Mouse (Mus musculus) midbrain, postnatal 0 days (tissue): Measurements from ENCODE around the gene Fastkd5. TPM values are rescaled to one million over a fixed set of nuclear protein-coding genes. Genes with fewer than 3 reads are reported as not detected.

Source experiments
- ATAC-seq: fragments of 200-750 bp; cut with Nextera tagmentation; 2 replicates; pipeline ENCODE4 v1.8.0; 2017; ENCODE audit warnings: moderate number of reproducible peaks, mild to moderate bottlenecking, moderate TSS enrichment, moderate library complexity; ENCODE audit not compliant: low FRiP score
- DNase-seq: peaks from one replicate; pipeline ENCODE4 v3.0.0-alpha.2; 2015; ENCODE audit warnings: low spot score
- H3K27ac ChIP-seq: fragments of 300-500 bp; sonication (generic); 2 replicates; pipeline ENCODE4 v1.5.1; 2014; ENCODE audit warnings: low read depth, mild to moderate bottlenecking, low read length, mixed read lengths
- H3K27me3 ChIP-seq: fragments of 300-500 bp; sonication (generic); 2 replicates; pipeline ENCODE4 v1.6.1; 2014; ENCODE audit warnings: low read length, control low read depth, mixed read lengths; ENCODE audit not compliant: insufficient read depth
- H3K36me3 ChIP-seq: fragments of 300-500 bp; sonication (generic); 2 replicates; pipeline ENCODE4 v1.6.1; 2014; ENCODE audit warnings: low read length, control low read depth, mixed read lengths; ENCODE audit not compliant: insufficient read depth
- H3K4me1 ChIP-seq: fragments of 300-500 bp; sonication (generic); 2 replicates; pipeline ENCODE4 v1.6.1; 2014; ENCODE audit warnings: mild to moderate bottlenecking, control low read depth, antibody characterized with exemption, low read length, mixed read lengths; ENCODE audit not compliant: insufficient read depth
- H3K4me2 ChIP-seq: fragments of 300-500 bp; sonication (generic); 2 replicates; pipeline ENCODE4 v1.6.1; 2014; ENCODE audit warnings: low read depth, mild to moderate bottlenecking, low read length, mixed read lengths; ENCODE audit not compliant: poor library complexity, severe bottlenecking
- H3K4me3 ChIP-seq: fragments of 300-500 bp; sonication (generic); 2 replicates; pipeline ENCODE4 v1.5.1; 2014; ENCODE audit warnings: low read depth, mild to moderate bottlenecking, low read length, moderate library complexity
- H3K9ac ChIP-seq: fragments of 300-500 bp; sonication (generic); replicated peaks from 2 replicates; pipeline ENCODE4 v1.6.1; 2014; ENCODE audit warnings: mild to moderate bottlenecking, low read length, moderate library complexity, mixed read lengths; ENCODE audit not compliant: poor library complexity, severe bottlenecking
- H3K9me3 ChIP-seq: fragments of 300-500 bp; sonication (generic); 2 replicates; pipeline ENCODE4 v1.6.1; 2016; ENCODE audit warnings: low read length, control low read depth
- CTCF ChIP-seq: IDR thresholded peaks from 2 replicates; pipeline ENCODE4 v1.5.1; 2016; ENCODE audit warnings: antibody characterized with exemption, mild to moderate bottlenecking
- WGBS: fragments of 180-500 bp; shearing (Covaris S2); extraction: QIAGEN DNeasy Blood & Tissue Kit; methylation state at CpG from one replicate; pipeline ENCODE4 v1.1.7; 2014; 5-methylcytosine and 5-hydroxymethylcytosine counted together
- polyA plus RNA-seq: library from polyadenylated mRNA; unstranded; fragments of >200 nt; fragmentation: Nextera tagmentation; extraction: Ambion mirVana; gene quantifications from 2 replicates; pipeline ENCODE4 v1.2.1, GENCODE M21; 2015
- total RNA-seq: library from RNA; depleted of rRNA; stranded (reverse); fragments of >200 nt; gene quantifications from 2 replicates; pipeline ENCODE4 v1.2.3, GENCODE M21; 2014

Gene Fastkd5
- total and polyA plus RNA-seq, 2 experiments from 2014 or later, result 5.9 to 7.9 TPM

GRCm38 (mm10) chr2:130588373-130588772 is 41.5 kb downstream of the Fastkd5 start:
- H3K4me1 ChIP-seq, result no peaks in the 10 kb centered on the region
- TF ChIP-seq CTCF, result no peak
- no peaks in the 10 kb centered on the region for H3K27me3 ChIP-seq
- H3K27ac ChIP-seq, result no peak overlapping the region
- peaks cover 19% of the 10 kb centered on the region for H3K36me3 ChIP-seq
- H3K4me3 ChIP-seq, result no peak overlapping the region
- no peak overlapping the region for H3K9ac ChIP-seq
- 84% methylated on average over 2 of the region's 2 CpGs for WGBS
- H3K4me2 ChIP-seq, result no peak overlapping the region
- DNase-seq (no peak), ATAC-seq (no peak)
- H3K9me3 ChIP-seq, result no peaks in the 10 kb centered on the region

- Histone ChIP-seq H3K4me3 (no peak overlapping the region), H3K36me3 (peaks cover 10% of the 10 kb centered on the region), H3K9me3 (no peaks in the 10 kb centered on the region), H3K27ac (no peak overlapping the region), H3K27me3 (peaks cover 18% of the 10 kb centered on the region), H3K4me1 (no peaks in the 10 kb centered on the region), H3K4me2 (no peak overlapping the region), H3K9ac (no peak overlapping the region)
- 89% methylated on average over 6 of the region's 6 CpGs for WGBS
- ATAC-seq, result no peak
- no peak for TF ChIP-seq CTCF
- DNase-seq, result no peak
These were observed 43.8 kb downstream of the Fastkd5 start for GRCm38 (mm10) chr2:130586016-130586415.

- 78% methylated on average over 10 of the region's 10 CpGs for WGBS
- Histone ChIP-seq H3K9ac (no peak overlapping the region), H3K9me3 (no peaks in the 10 kb centered on the region), H3K27me3 (peaks cover 37% of the 10 kb centered on the region), H3K4me1 (0 out of 2 replicates have a peak, but pooled peaks cover 11% of the 10 kb centered on the region), H3K4me3 (no peak overlapping the region), H3K36me3 (no peaks in the 10 kb centered on the region), H3K27ac (no peak overlapping the region), H3K4me2 (no peak overlapping the region)
- TF ChIP-seq CTCF, result no peak
- ATAC-seq, result no peak
- no peak for DNase-seq
These were observed 45.8 kb downstream of the Fastkd5 start for GRCm38 (mm10) chr2:130583902-130584560.

GRCm38 (mm10) chr2:130582552-130582951 is 47.3 kb downstream of the Fastkd5 start, which contains the start of gene Avp:
TSS of gene Avp (minus strand) at chr2:130582554.
- no peaks in the 10 kb centered on the region for H3K9me3 ChIP-seq
- no peak within 1 kb of the TSS for H3K4me2 ChIP-seq
- H3K4me3 ChIP-seq, result no peak within 1 kb of the TSS
- TF ChIP-seq CTCF, result no peak
- no peak within 1 kb of the TSS for H3K27ac ChIP-seq
- peaks cover 51% of the 10 kb centered on the region for H3K27me3 ChIP-seq
- no peak for DNase-seq
- H3K9ac ChIP-seq, result no peak within 1 kb of the TSS
- 33% methylated on average over 10 of the region's 10 CpGs for WGBS
- 0 out of 2 replicates have a peak, but pooled peaks cover 12% of the 10 kb centered on the region for H3K4me1 ChIP-seq
- H3K36me3 ChIP-seq, result no peaks in the 10 kb centered on the region
- no peak for ATAC-seq

GRCm38 (mm10) chr2:130581201-130581600 is 48.6 kb downstream of the Fastkd5 start:
- DNase-seq, result no peak
- Histone ChIP-seq H3K27ac (no peak overlapping the region), H3K36me3 (no peaks in the 10 kb centered on the region), H3K4me3 (peak overlapping the region; percentile 28), H3K27me3 (peaks cover 60% of the 10 kb centered on the region), H3K9ac (0 out of 2 replicates have a peak overlapping the region, but pooled peaks have one; percentile 33), H3K4me1 (0 out of 2 replicates have a peak, but pooled peaks cover 13% of the 10 kb centered on the region), H3K4me2 (peak overlapping the region; percentile 48), H3K9me3 (no peaks in the 10 kb centered on the region)
- no peak for ATAC-seq
- no peak for TF ChIP-seq CTCF
- under 1% methylated on average over 16 of the region's 16 CpGs for WGBS

- WGBS, result 7% methylated on average over 8 of the region's 8 CpGs
- Histone ChIP-seq H3K9ac (no peak overlapping the region), H3K4me3 (no peak overlapping the region), H3K4me1 (0 out of 2 replicates have a peak, but pooled peaks cover 13% of the 10 kb centered on the region), H3K27me3 (peaks cover 68% of the 10 kb centered on the region), H3K4me2 (no peak overlapping the region), H3K36me3 (no peaks in the 10 kb centered on the region), H3K27ac (no peak overlapping the region), H3K9me3 (no peaks in the 10 kb centered on the region)
- DNase-seq (no peak), ATAC-seq (no peak)
- no peak for TF ChIP-seq CTCF
These were observed 50.0 kb downstream of the Fastkd5 start for GRCm38 (mm10) chr2:130579791-130580190.
